Mouse (Mus musculus): Measurements from ENCODE around the gene Slc25a34. TPM values are rescaled to one million over a fixed set of nuclear protein-coding genes. Genes with fewer than 3 reads are reported as not detected.

Slc25a34 gene
- polyA plus RNA-seq, 1 experiment: 0.13 TPM

DNA sequence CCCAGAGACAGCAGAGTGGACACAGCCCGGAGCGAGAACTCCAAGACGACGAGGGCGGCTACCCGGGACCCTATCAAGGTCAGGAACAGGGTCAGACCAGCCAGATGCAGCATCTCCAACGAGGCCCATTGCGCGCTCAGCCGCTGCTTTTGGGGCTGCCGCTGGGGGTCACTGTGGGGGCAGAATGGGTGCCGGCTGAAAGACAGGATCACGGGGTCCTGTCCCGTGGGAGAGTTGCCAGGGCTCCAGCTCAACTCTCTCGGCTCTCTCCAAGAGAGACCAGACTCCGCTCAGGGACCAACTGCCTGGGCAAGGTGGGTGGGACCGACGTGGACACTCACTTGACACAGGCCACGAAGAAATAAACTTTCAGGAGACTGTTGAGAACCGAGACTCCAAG is 6.3 kb downstream of the Slc25a34 start:
- no peaks in the 10 kb centered on the region for H3K79me3 ChIP-seq (ENCODE audit: low read depth)
- H3K79me2 ChIP-seq (ENCODE audit: control insufficient read depth, insufficient read depth): no peaks in the 10 kb centered on the region
- H3K4me3 ChIP-seq (ENCODE audit: insufficient read depth, poor library complexity, severe bottlenecking): no peak overlapping the region
- no peak overlapping the region for H3ac ChIP-seq (ENCODE audit: control insufficient read depth, insufficient read length, low read depth)
- H3K36me3 ChIP-seq (ENCODE audit: control insufficient read depth, insufficient read depth): no peaks in the 10 kb centered on the region
- H3K27me3 ChIP-seq (ENCODE audit: control insufficient read depth, insufficient read depth, insufficient read length): no peaks in the 10 kb centered on the region
- TF ChIP-seq MAX (IDR thresholded peaks at IDR 0.05) (no peak), MYOD1 (IDR thresholded peaks at IDR 0.05; ENCODE audit: control insufficient read depth, insufficient read length, low read depth) (no peak), CEBPB (IDR thresholded peaks at IDR 0.05; ENCODE audit: low read depth) (no peak), CTCF (IDR thresholded peaks at IDR 0.05; ENCODE audit: control insufficient read depth, insufficient read depth, insufficient read length) (peak; percentile 32)

DNA sequence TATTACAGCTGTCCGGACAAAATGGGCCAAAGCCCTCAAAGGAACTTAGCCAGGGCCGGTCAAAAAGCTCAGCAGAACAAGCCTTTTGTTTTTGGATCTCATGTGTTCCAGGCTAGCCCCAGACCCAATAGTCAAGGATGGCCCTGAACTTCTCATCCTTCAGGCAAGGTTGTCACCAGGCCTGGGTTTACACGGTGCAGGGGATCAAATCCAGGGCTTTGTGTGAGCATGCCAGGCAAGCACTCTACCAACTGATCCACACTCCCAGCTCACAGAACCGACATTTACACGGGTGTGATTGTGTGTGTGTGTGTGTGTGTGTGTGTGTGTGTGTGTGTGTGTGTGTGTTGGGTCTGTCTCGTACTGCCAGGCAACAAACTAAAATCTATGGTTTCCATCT is 6.8 kb downstream of the Slc25a34 start:
- H3K36me3 ChIP-seq (ENCODE audit: control insufficient read depth, insufficient read depth): no peaks in the 10 kb centered on the region
- no peaks in the 10 kb centered on the region for H3K27me3 ChIP-seq (ENCODE audit: control insufficient read depth, insufficient read depth, insufficient read length)
- no peaks in the 10 kb centered on the region for H3K79me3 ChIP-seq (ENCODE audit: low read depth)
- no peak overlapping the region for H3K4me3 ChIP-seq (ENCODE audit: insufficient read depth, poor library complexity, severe bottlenecking)
- no peak overlapping the region for H3ac ChIP-seq (ENCODE audit: control insufficient read depth, insufficient read length, low read depth)
- H3K79me2 ChIP-seq (ENCODE audit: control insufficient read depth, insufficient read depth): no peaks in the 10 kb centered on the region
- TF ChIP-seq FOSL1 (IDR thresholded peaks at IDR 0.05; ENCODE audit: insufficient read depth, low read length, poor library complexity, severe bottlenecking) (no peak), MAX (IDR thresholded peaks at IDR 0.05) (no peak), MYOD1 (IDR thresholded peaks at IDR 0.05; ENCODE audit: control insufficient read depth, insufficient read length, low read depth) (no peak), CTCF (IDR thresholded peaks at IDR 0.05; ENCODE audit: control insufficient read depth, insufficient read depth, insufficient read length) (no peak)

DNA sequence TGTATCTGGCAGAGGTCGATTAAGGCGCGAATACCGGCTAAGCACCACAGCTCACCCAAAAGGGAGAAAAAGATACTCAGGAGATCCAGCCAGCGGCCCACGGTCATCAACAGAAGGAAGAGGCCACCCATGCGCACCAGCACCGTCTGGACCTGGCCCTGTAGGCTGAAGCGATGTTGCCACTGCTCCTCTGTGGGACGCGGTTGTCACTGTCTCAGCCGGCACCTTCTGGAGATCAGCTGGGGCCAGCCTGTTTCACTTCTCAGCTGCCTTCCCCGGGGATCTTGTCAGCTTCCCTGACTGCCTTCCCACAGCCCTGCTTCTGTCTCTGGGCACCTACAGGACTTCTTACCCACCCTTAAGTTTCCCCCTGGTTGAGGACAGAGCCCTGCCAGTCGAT is 8.7 kb downstream of the Slc25a34 start:
- H3ac ChIP-seq (ENCODE audit: control insufficient read depth, insufficient read length, low read depth): no peak overlapping the region
- H3K4me3 ChIP-seq (ENCODE audit: insufficient read depth, poor library complexity, severe bottlenecking): no peak overlapping the region
- no peaks in the 10 kb centered on the region for H3K79me3 ChIP-seq (ENCODE audit: low read depth)
- no peaks in the 10 kb centered on the region for H3K27me3 ChIP-seq (ENCODE audit: control insufficient read depth, insufficient read depth, insufficient read length)
- no peaks in the 10 kb centered on the region for H3K36me3 ChIP-seq (ENCODE audit: control insufficient read depth, insufficient read depth)
- no peaks in the 10 kb centered on the region for H3K79me2 ChIP-seq (ENCODE audit: control insufficient read depth, insufficient read depth)
- TF ChIP-seq CEBPB (IDR thresholded peaks at IDR 0.05; ENCODE audit: low read depth) (no peak), MYOG (IDR thresholded peaks at IDR 0.05; ENCODE audit: control insufficient read depth, extremely low read depth, insufficient read length) (no peak), USF1 (IDR thresholded peaks at IDR 0.05; ENCODE audit: low read depth) (no peak), MYOD1 (IDR thresholded peaks at IDR 0.05; ENCODE audit: control insufficient read depth, insufficient read length, low read depth) (no peak)

DNA sequence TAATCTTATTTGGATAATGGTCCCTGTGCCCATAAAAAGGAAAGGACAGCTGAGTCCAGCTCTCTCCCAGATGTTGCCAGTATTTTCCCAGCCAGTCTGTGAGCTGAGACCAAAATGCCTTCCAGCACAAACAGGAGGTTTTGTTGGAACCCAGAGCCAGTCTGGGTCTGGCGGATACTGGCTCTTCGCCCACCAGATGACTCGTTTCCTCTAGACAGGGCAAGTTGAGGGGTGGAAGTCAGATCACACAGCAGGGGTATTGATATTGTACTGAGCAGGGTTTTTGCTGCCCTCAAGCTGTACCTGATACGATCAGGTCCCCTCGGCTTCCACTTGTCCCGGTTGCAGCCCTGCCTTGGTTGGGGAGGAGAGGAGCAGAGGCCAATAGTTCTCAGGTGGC is 14.1 kb downstream of the Slc25a34 start:
- Histone ChIP-seq H3K4me3 (ENCODE audit: insufficient read depth, poor library complexity, severe bottlenecking) (no peak overlapping the region), H3K79me3 (ENCODE audit: low read depth) (no peaks in the 10 kb centered on the region), H3K36me3 (ENCODE audit: control insufficient read depth, insufficient read depth) (no peaks in the 10 kb centered on the region), H3ac (ENCODE audit: control insufficient read depth, insufficient read length, low read depth) (no peak overlapping the region), H3K27me3 (ENCODE audit: control insufficient read depth, insufficient read depth, insufficient read length) (no peaks in the 10 kb centered on the region), H3K79me2 (ENCODE audit: control insufficient read depth, insufficient read depth) (no peaks in the 10 kb centered on the region)
- TF ChIP-seq CEBPB (IDR thresholded peaks at IDR 0.05; ENCODE audit: low read depth): no peak

DNA sequence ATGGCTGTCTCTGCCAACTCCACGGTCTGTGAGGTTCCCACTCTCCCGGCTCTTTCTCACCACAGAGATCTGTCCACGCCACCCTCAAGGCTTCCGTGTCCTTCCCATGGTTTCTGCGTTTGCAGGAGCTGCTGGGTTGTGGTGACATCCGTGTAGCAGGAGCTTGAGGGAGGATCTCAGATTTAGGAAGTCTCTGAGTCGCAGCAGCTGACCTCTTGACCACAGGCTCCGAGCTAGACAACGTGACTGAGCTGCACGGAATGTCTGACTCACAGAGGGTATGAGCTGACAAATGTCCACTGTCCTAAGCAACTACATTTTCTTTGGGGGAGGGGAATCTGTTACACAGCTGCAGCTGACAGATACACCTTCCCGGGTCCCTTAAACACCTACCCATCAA is 17.8 kb downstream of the Slc25a34 start, which contains the start of gene Fblim1:
Gene Fblim1 (minus strand): TSS at position 236 of the 400 bp plus-strand sequence.
- no peaks in the 10 kb centered on the region for H3K79me3 ChIP-seq (ENCODE audit: low read depth)
- H3K4me3 ChIP-seq (ENCODE audit: insufficient read depth, poor library complexity, severe bottlenecking): no peak within 1 kb of the TSS
- TF ChIP-seq MYOD1 (IDR thresholded peaks at IDR 0.05; ENCODE audit: control insufficient read depth, insufficient read length, low read depth) (peak; percentile 63), MAX (IDR thresholded peaks at IDR 0.05) (peak; percentile 28), FOSL1 (IDR thresholded peaks at IDR 0.05; ENCODE audit: insufficient read depth, low read length, poor library complexity, severe bottlenecking) (peak; percentile 91), MYOG (IDR thresholded peaks at IDR 0.05; ENCODE audit: control insufficient read depth, extremely low read depth, insufficient read length) (no peak), CEBPB (IDR thresholded peaks at IDR 0.05; ENCODE audit: low read depth) (no peak), USF1 (IDR thresholded peaks at IDR 0.05; ENCODE audit: low read depth) (peak; percentile 66)
- H3K27me3 ChIP-seq (ENCODE audit: control insufficient read depth, insufficient read depth, insufficient read length): no peaks in the 10 kb centered on the region
- peak within 1 kb of the TSS; percentile 6 for H3ac ChIP-seq (ENCODE audit: control insufficient read depth, insufficient read length, low read depth)
- H3K79me2 ChIP-seq (ENCODE audit: control insufficient read depth, insufficient read depth): no peaks in the 10 kb centered on the region
- no peaks in the 10 kb centered on the region for H3K36me3 ChIP-seq (ENCODE audit: control insufficient read depth, insufficient read depth)

DNA sequence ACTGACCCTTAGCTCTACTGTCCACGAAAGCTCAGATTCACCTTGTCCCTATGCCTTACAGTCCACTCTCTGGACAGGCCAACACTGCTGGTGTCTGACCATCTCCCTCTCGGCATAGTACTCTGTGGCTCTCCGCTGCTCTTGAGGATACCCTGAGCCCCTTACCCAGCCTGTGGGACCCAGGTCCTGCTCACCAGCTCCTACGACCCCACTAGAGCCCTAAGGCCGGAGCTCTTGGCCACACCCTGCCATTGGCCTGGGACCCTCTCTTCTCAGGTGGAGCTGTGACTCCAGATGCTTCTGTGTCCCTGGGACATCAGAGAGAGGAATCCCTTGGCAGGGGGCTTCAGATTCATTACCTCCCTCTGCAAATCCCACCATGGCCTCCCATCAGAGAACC is 18.2 kb downstream of the Slc25a34 start:
- no peak overlapping the region for H3K4me3 ChIP-seq (ENCODE audit: insufficient read depth, poor library complexity, severe bottlenecking)
- no peaks in the 10 kb centered on the region for H3K27me3 ChIP-seq (ENCODE audit: control insufficient read depth, insufficient read depth, insufficient read length)
- H3K79me3 ChIP-seq (ENCODE audit: low read depth): no peaks in the 10 kb centered on the region
- no peaks in the 10 kb centered on the region for H3K36me3 ChIP-seq (ENCODE audit: control insufficient read depth, insufficient read depth)
- H3K79me2 ChIP-seq (ENCODE audit: control insufficient read depth, insufficient read depth): no peaks in the 10 kb centered on the region
- TF ChIP-seq FOSL1 (IDR thresholded peaks at IDR 0.05; ENCODE audit: insufficient read depth, low read length, poor library complexity, severe bottlenecking) (no peak), USF1 (IDR thresholded peaks at IDR 0.05; ENCODE audit: low read depth) (no peak)
- no peak overlapping the region for H3ac ChIP-seq (ENCODE audit: control insufficient read depth, insufficient read length, low read depth)

DNA sequence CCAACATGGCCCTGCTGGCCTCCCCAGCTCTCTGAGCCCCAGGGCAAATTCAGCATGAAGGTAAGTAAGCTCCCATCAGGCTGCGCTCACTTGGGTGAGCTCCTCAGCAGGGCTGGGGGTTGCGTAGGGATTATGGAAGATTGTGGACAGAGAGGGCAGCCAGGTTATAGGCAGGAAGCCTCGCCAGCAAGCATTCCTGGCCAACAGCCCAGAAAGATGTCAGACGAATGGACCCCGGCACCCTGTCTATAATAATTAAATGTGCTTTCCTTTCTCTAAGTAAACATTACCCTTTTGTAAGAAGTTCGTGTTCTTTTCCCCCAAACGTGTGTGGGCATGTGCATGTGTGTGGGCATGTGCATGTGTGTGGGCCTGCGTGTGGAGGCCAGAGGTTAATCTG is 19.1 kb downstream of the Slc25a34 start:
- Histone ChIP-seq H3K79me2 (ENCODE audit: control insufficient read depth, insufficient read depth) (peaks cover under 1% of the 10 kb centered on the region), H3K79me3 (ENCODE audit: low read depth) (no peaks in the 10 kb centered on the region), H3ac (ENCODE audit: control insufficient read depth, insufficient read length, low read depth) (no peak overlapping the region), H3K4me3 (ENCODE audit: insufficient read depth, poor library complexity, severe bottlenecking) (no peak overlapping the region), H3K27me3 (ENCODE audit: control insufficient read depth, insufficient read depth, insufficient read length) (no peaks in the 10 kb centered on the region), H3K36me3 (ENCODE audit: control insufficient read depth, insufficient read depth) (no peaks in the 10 kb centered on the region)
- TF ChIP-seq USF1 (IDR thresholded peaks at IDR 0.05; ENCODE audit: low read depth) (no peak), MAX (IDR thresholded peaks at IDR 0.05) (no peak), MYOG (IDR thresholded peaks at IDR 0.05; ENCODE audit: control insufficient read depth, extremely low read depth, insufficient read length) (no peak), CEBPB (IDR thresholded peaks at IDR 0.05; ENCODE audit: low read depth) (no peak)
